Mouse (Mus musculus) layer of hippocampus, adult 18-20 months (tissue): ENCODE measurements around the gene Trim63. TPM values are rescaled to one million over a fixed set of nuclear protein-coding genes. Genes with fewer than 3 reads are reported as not detected.
"Not testable (repeated sequence)": the region's sequence is repeated elsewhere in the genome, so short reads cannot be mapped to it uniquely, and the experiment has no call there.

ENCODE experiments used
- DNase-seq, 2 experiments: peaks; one replicate each; pipeline ENCODE4 v3.0.0; 2022; ENCODE audit warnings: low spot score in 2 of 2
- total RNA-seq, 2 experiments: library from RNA; stranded (reverse); gene quantifications; 2 replicates each; pipeline ENCODE4 v1.2.3; 2021

Trim63 gene
- total RNA-seq, 2 experiments from 2014 or later, result not detected

DNA sequence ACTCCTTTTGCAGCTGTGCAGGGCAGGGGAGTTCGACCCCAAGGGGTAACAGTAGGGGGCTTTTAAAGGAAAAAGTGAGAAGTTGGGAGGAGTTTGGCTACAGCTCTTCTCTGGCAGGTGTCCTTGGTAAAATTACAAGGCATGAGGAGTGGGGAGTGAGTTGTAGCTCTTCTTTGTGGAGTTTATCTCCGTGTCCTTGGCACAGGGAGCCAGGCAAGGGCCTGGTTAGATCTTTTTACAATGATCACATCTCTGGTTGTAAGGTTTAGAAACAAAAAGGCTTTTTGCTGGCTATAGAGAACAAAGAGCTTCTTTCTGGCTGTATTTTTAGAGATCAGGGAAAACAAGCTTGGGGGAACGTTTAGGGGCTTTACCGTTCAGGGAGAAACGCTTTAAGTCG lies 26.3 kb downstream of the Trim63 start:
- not testable (repeated sequence) for DNase-seq

- no peak for DNase-seq
Observed at GRCm38 (mm10) chr4:134342213-134342779, 27.4 kb downstream of the Trim63 start.

DNA sequence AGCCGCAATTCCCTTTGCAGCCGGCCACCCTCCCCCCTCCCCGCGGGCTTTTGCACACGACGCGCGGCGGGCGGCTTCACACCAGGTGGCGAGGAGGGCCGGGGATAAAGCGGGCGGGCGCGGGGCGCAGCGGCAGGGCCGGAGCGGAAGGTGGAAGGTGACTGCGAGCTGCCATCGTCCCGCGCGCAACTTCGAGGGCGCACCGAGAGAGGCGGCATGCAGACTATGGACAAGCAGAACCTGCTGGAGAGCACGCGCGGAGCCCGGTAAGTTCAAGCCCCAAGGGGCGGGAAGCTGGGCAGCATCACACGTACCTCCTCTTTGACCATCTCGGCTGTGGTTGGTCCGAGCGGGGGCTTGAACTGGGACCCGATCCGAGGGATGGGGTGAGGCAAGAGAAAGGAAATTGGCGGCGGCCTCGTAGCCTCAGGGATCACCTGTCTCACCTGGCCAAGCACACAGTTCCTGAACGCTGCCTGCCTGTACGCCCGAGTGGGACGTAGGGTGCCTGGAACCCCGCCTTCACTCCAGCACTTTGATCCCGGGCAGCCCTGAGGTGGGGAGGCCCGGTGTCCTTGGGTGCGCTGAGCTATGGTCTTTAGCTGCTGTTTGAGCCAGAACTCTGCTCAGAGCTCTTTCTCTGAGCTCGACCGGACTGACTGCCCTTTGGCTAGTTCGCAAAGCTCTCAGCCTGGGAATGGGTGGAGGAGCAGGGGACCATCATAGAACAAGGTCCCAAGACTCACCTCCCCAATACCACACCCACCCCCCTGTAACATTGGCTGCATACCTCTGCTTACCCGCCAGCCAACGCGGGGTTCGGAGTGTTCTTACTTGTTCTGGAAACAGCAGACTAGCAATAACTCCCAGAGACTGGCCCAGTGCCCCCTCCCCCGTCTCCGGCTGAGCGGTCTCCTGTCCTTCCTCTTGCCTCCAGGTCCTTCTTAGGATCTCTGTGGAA lies 28.4 kb downstream of the Trim63 start, which contains the start of gene Slc30a2:
Gene Slc30a2, plus strand, starts transcription at position 111 of the 961 bp plus-strand sequence.
- DNase-seq, result no peak

GRCm38 (mm10) chr4:134344620-134345019 lies 29.7 kb downstream of the Trim63 start:
- DNase-seq, result no peak

DNA sequence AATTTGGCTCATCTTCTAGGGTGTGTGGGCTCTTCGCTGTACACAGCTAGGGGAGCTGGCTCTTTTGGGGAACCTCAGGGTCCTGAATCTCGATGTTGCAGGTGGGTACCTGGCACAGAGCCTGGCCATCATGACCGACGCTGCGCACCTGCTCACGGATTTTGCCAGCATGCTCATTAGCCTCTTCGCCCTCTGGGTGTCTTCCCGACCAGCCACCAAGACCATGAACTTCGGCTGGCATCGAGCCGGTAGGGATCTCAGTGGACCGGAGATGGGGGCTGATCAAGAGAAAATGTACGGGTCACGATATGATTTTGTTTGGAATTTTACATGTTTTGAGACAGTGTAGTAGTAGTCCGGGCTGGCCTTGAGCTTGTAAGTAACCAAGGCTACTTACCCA lies 30.9 kb downstream of the Trim63 start:
- no peak for DNase-seq

DNA sequence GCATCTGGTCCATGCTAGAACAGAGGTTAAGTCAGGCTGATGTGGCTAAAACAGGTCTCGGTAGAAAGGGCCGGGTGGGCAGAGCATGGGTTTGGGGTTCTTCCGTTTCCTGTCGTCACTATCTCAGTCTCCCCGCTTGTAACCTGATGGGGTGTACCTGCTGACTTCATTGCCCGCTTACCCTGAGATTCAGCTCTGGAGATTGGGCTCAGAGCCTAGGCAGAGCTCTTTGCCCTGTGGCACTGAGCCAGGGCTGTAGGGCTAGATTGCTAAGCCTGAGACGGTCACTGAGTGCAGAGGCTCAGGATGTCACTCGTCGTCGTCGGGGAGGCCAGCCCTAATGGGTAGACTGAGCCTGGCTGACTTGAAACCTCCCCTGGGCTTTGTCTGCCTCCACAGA lies 33.2 kb downstream of the Trim63 start:
- no peak for DNase-seq

GRCm38 (mm10) chr4:134348545-134348944 lies 33.6 kb downstream of the Trim63 start:
- no peak for DNase-seq

DNA sequence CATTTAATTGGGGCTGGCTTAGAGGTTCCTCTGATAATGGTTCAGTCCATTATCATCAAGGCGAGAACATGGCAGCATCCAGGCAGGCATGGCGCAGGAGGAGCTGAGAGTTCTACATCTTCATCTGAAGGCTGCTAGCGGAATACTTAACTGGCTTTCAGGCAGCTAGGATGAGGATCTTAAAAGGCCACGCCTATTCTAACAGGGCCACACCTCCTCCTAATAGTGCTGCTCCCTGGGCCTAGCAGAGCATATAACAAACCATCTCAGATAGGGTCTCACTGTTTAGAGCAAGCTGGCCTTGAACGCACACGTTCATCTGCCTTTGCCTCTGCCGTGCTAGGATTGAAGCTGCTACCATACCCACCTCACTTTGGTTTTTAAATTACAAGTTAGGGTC lies 34.9 kb downstream of the Trim63 start:
- DNase-seq, result no peak

GRCm38 (mm10) chr4:134350641-134351040 lies 35.7 kb downstream of the Trim63 start:
- no peak for DNase-seq

DNA sequence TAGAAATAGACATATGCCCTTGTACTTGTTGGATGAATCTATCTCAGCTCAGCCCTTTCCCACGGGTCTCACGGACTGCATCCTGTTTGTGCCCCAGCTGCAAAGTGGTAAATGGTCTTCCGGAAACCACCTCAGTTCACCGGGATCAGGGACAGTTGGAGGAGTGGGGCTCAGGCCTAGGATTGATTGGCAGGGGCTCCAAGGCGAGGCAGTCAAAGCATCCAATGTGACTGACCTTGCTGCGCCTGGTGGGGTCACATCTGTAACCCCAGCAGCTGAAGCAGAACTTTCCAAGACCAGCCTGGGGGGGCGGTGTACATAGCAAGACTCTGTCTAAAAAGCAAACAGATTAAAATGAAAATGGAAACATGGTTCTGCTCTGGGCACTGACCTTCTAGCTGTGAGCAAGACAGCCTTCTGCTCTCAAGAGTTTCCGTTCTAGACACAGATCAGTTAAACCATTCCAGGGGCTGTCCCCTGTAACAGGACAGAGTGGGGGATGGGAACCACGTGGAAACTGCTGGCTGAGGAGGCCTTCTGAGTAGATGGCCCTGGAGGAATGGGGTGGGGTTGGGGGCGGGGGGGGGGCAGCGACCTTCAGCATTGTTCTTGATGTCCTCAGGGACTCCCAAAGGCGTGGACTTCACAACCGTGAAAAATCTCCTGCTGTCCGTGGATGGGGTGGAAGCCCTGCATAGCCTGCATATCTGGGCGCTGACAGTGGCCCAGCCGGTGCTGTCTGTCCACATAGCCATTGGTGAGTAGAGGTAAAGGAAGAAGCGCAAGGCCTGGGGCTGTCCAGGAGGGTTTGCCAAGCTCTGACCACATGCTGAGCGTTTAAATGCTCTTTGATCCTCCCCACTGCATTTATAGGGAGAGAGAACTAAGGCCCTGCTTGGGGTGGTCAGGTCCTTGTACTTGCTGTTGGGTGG lies 36.7 kb downstream of the Trim63 start:
- DNase-seq, result no peak

DNA sequence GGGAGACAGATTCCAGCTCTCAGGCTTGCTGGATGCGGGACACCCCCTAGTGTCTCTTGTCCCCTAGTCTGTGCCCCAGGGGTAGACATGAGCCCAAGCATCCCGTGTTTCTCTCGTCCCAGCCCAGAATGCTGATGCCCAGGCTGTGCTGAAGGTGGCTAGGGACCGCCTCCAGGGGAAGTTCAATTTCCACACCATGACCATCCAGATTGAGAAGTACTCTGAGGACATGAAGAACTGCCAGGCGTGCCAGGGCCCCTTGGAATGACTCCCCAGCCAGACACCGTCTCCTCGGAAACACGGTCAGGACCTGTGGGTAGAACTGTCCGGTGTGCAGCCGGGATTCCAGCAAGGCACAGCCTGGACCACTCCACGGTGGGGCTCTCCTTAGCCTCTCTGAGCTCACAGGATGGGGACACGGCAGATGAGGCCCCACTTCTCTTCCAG lies 37.4 kb downstream of the Trim63 start:
- DNase-seq, result no peak

GRCm38 (mm10) chr4:134352929-134353328 lies 38.0 kb downstream of the Trim63 start:
- DNase-seq, result no peak

GRCm38 (mm10) chr4:134353527-134354409 lies 38.8 kb downstream of the Trim63 start:
- no peak for DNase-seq

DNA sequence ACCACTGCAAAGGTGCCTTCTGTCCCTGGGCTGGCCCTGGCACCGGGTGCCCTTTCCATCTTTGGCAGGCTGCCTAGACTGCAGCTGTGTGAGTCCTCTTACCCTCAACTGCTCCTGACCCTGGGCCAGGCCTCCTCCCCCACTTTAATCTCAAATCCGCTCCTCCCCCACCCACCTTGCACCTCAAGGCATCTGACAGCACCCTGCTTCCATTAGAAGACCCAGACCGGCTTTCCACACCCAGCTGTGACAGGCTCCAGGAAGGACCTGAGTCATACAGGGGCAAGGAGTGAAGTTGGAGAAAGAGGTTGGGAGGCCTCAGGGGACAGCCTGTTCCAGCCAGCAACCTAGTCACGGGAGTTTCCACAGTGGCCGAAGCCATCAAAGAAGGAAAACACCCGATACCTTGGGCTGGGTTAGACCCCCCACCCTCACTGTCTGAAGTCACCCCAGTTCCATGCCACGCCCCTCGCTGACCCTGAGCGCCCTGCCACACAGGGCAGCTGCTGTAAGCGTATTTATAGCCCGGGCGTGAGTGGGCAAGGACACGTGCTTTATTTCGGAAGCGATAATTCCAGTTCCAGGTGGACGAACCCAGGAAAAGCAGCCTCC lies 41.0 kb downstream of the Trim63 start:
- no peak for DNase-seq

GRCm38 (mm10) chr4:134356591-134357460 lies 41.9 kb downstream of the Trim63 start:
- peak; percentile 50 to 90 for DNase-seq

- no peak for DNase-seq
Observed at GRCm38 (mm10) chr4:134357461-134357771, 42.5 kb downstream of the Trim63 start.

GRCm38 (mm10) chr4:134359649-134360048 lies 44.7 kb downstream of the Trim63 start:
- no peak for DNase-seq

DNA sequence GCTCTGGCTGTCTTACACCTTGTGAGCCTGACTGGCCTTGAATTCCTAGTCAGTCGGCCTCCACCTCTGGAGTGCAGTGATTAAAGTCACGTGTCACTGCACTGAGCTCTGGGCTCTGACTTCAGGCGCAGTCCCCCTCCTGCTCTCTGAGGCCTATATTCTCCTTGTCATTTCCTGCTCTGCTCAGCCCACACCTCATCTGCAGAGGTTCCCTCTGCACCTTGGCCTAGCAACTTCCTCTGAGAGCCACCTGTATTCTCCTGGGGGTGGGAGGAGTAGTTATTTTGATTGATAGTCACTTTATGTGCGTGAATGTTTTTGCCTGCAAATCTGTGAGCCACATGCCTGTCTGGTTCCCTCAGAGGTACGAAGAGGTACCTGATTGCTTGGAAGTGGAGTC lies 46.3 kb downstream of the Trim63 start:
- no peak for DNase-seq

DNA sequence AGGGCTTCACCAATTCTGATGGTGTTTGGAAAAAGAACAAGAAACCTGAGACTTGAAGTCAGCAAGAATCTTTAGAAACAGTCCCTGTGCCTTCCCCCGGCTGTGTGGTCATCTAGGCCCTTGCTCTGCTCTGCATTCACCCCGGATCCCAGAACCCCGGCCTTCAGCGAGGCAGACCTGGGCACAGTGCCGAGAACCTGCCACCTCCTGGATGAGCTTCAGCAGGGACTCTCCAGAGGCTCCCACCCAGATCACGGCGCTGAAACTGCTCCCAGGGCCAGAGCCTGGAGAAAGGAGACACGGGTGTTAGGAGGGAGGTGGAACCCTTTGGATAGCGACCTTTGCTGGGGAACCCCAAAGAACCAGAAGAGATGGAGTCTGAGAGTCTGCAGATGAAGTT lies 47.2 kb downstream of the Trim63 start:
- DNase-seq, result no peak
